Mouse (Mus musculus): ENCODE results near the gene Tbca.

DNA sequence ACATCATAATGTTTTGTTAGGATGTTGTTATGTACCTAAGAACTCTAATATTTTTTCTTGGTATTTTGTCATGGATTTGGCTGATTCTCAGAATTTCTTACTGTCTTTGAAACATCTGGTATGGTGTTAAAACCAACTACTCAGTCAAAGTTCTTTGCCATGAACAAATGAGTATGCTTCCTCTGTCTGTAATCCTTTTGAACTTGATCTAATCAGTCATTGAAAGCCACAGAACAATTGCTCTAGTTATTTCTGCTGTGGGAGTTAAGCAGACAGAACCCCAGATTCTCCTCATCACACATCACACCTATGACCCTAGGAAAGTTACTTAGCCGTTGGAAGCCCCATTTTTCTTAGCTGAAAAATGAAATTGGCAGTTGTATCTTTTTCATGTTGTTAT is 6.0 kb downstream of the Tbca start:
- TF ChIP-seq POLR2A (IDR thresholded peaks at IDR 0.05; ENCODE audit: insufficient read depth, low read length) (no peak), CTCF (IDR thresholded peaks at IDR 0.05; ENCODE audit: low read depth, low read length) (no peak)
